Mouse (Mus musculus): ENCODE results near the gene Tmem251. TPM values are rescaled to one million over a fixed set of nuclear protein-coding genes. Genes with fewer than 3 reads are reported as not detected.

Tmem251 gene
- polyA plus RNA-seq, 1 experiment: 2.8 TPM

GRCm38 (mm10) chr12:102757055-102757688 is 13.6 kb downstream of the Tmem251 start:
- no peak for DNase-seq (ENCODE audit: low read depth)

- DNase-seq (ENCODE audit: low read depth): peak; percentile 65
These were observed 14.3 kb downstream of the Tmem251 start, which contains the start of the genes Gm28051, Gon7 and Ubr7 for GRCm38 (mm10) chr12:102757689-102758402. Gene Gm28051 (minus strand): TSS chr12:102757765. Gene Gon7 (minus strand): TSS chr12:102757803. Gene Ubr7 (plus strand): TSS chr12:102757967.

GRCm38 (mm10) chr12:102758403-102758756 is 14.8 kb downstream of the Tmem251 start, which contains the start of gene Gm20604:
Gene Gm20604 (minus strand): TSS chr12:102758672.
- DNase-seq (ENCODE audit: low read depth): no peak

- DNase-seq (ENCODE audit: low read depth): no peak
These were observed 15.4 kb downstream of the Tmem251 start for GRCm38 (mm10) chr12:102758936-102759335.

GRCm38 (mm10) chr12:102761668-102762067 is 18.1 kb downstream of the Tmem251 start:
- no peak for DNase-seq (ENCODE audit: low read depth)

GRCm38 (mm10) chr12:102763696-102764095 is 20.1 kb downstream of the Tmem251 start:
- DNase-seq (ENCODE audit: low read depth): no peak

- DNase-seq (ENCODE audit: low read depth): no peak
These were observed 25.4 kb downstream of the Tmem251 start for GRCm38 (mm10) chr12:102769000-102769399.

- DNase-seq (ENCODE audit: low read depth): no peak
These were observed 28.0 kb downstream of the Tmem251 start for GRCm38 (mm10) chr12:102771601-102772000.

- no peak for DNase-seq (ENCODE audit: low read depth)
These were observed 29.1 kb downstream of the Tmem251 start for GRCm38 (mm10) chr12:102772676-102773075.

GRCm38 (mm10) chr12:102776035-102776434 is 32.5 kb downstream of the Tmem251 start:
- DNase-seq (ENCODE audit: low read depth): no peak

- DNase-seq (ENCODE audit: low read depth): no peak
These were observed 34.6 kb downstream of the Tmem251 start for GRCm38 (mm10) chr12:102778151-102778550.

- no peak for DNase-seq (ENCODE audit: low read depth)
These were observed 35.9 kb downstream of the Tmem251 start for GRCm38 (mm10) chr12:102779452-102779851.

- DNase-seq (ENCODE audit: low read depth): no peak
These were observed 39.3 kb downstream of the Tmem251 start for GRCm38 (mm10) chr12:102782841-102783240.

GRCm38 (mm10) chr12:102784899-102785592 is 41.5 kb downstream of the Tmem251 start:
- no peak for DNase-seq (ENCODE audit: low read depth)

GRCm38 (mm10) chr12:102785593-102785985 is 42.0 kb downstream of the Tmem251 start:
- DNase-seq (ENCODE audit: low read depth): no peak

GRCm38 (mm10) chr12:102787927-102788326 is 44.4 kb downstream of the Tmem251 start:
- no peak for DNase-seq (ENCODE audit: low read depth)

Other genes starting within 250 kb of the Tmem251 start
- gene Chga, start 188.8 kb upstream of the Tmem251 start, polyA plus RNA-seq (2012; rRNA removed): 0.19 and 0.26 TPM in 2 replicates
- gene Itpk1, start 38.8 kb upstream of the Tmem251 start, polyA plus RNA-seq (2012; rRNA removed): 71.0 and 81.2 TPM in 2 replicates
- gene Moap1, start 101 bp upstream of the Tmem251 start, polyA plus RNA-seq (2012; rRNA removed): 1.1 and 1.4 TPM in 2 replicates
- not detected in 2 replicates for gene Gm28051, start 14.0 kb downstream of the Tmem251 start, polyA plus RNA-seq (2012; rRNA removed)
- gene Gon7, start 14.0 kb downstream of the Tmem251 start, polyA plus RNA-seq (2012; rRNA removed): 8.1 and 15.4 TPM in 2 replicates
- gene Ubr7, start 14.2 kb downstream of the Tmem251 start, polyA plus RNA-seq (2012; rRNA removed): 19.2 and 20.2 TPM in 2 replicates
- gene Gm20604, start 14.9 kb downstream of the Tmem251 start, polyA plus RNA-seq (2012; rRNA removed): 3.4 TPM in 2 replicates
- 16.8 and 18.2 TPM in 2 replicates for gene Btbd7, start 134.7 kb downstream of the Tmem251 start, polyA plus RNA-seq (2012; rRNA removed)
- 1.6 TPM in 2 replicates for gene Cox8c, start 155.6 kb downstream of the Tmem251 start, polyA plus RNA-seq (2012; rRNA removed)
- 0.41 and 1.1 TPM in 2 replicates for gene Unc79, start 205.1 kb downstream of the Tmem251 start, polyA plus RNA-seq (2012; rRNA removed)

All from gonadal fat pad, adult 2 months (tissue).